Mouse (Mus musculus) heart, postnatal 10 days (tissue): ENCODE results near the gene Leap2. TPM values are rescaled to one million over a fixed set of nuclear protein-coding genes. Genes with fewer than 3 reads are reported as not detected.
A peak's percentile ranks its signal among the peaks of the same experiment; 100 is the strongest.
"Not testable (repeated sequence)": the region's sequence is repeated elsewhere in the genome, so short reads cannot be mapped to it uniquely, and the experiment has no call there.

Source experiments
- DNase-seq, 2 experiments: peaks; one replicate each; pipeline ENCODE4 v3.0.0; 2021
- intact Hi-C: fragments of 180-260 bp; cut with DNase I; formaldehyde crosslinking; loops from one replicate; pipeline ENCODE4 v1.15.1; 2025
- total RNA-seq, 2 experiments: library from RNA; stranded (reverse); gene quantifications; 2 replicates each; pipeline ENCODE4 v1.2.3; 2021

Gene Leap2
- total RNA-seq, 2 experiments from 2014 or later, result not detected

GRCm38 (mm10) chr11:53445562-53445961 is 22.6 kb upstream of the Leap2 start:
- intact Hi-C loops, result no loop called here
- no peak for DNase-seq

- DNase-seq, result peak in 1 of 2 experiments; percentile 40
- intact Hi-C loops, result no loop called here
Measured at GRCm38 (mm10) chr11:53443861-53444260, 20.9 kb upstream of the Leap2 start.

GRCm38 (mm10) chr11:53441921-53442320 is 19.0 kb upstream of the Leap2 start:
- intact Hi-C loops, result no loop called here
- DNase-seq, result peak in 1 of 2 experiments; percentile 36

DNA sequence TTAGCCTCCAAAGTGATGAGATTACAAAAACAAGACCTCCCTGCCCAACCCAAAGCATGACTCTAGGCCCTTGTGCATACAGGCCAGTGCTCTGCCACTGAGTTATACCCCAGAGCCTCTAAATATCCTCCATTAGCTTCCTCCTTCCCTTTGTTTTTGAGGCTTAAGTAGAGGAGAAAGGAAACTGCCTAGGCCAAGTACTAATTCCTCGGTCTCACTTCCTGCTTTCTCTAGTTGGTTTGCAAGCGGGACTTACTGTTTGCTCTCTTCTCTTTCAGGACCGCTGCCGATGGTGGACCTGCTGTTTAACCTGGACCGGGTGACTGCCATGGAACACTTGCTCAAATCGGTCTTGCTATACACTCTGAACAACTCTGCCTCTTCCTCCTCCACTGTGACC is 13.4 kb upstream of the Leap2 start:
- no peak for DNase-seq
- intact Hi-C loops, result no loop called here

DNA sequence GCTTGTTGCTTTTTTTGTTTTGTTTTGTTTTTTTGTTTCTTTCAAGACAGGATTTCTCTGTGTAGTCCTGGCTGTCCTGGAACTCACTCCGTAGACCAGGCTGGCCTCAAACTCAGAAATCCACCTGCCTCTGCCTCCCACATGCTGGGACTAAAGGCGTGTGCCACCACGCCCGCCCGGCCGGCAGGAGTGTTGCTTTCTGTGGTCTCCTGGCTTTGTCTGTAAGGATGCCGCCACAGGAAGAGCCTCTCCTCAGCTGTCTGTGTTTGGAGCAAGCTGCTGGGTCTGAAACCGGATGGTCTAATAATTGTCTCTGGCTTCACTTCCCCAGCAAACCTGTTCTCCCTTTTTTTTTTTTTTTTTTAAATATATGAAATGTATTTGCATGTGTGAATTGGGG is 12.5 kb upstream of the Leap2 start:
- intact Hi-C loops, result no loop called here
- DNase-seq, result no peak

DNA sequence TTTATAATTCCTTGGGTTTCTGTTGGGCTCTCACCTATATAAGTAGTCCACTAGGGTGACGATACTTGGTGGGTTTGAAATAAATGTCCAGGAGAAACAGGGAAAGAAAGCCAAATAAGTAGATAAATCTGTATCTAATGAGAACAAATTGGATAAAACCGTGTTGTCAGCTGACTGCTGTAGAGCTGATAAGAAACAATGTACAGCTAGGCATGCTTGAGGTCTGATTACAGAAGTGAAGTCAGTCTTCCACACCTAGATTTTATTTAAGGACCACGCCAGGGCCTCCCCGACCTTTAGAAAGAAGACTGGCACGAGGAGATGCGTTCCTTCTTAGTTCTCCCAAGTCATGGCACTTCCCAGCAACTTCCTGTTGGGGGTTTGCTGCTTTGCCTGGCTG is 10.1 kb upstream of the Leap2 start:
- intact Hi-C loops, result no loop called here
- no peak for DNase-seq

- intact Hi-C loops, result no loop called here
- no peak for DNase-seq
Measured at GRCm38 (mm10) chr11:53431347-53432056, 8.5 kb upstream of the Leap2 start.

- DNase-seq, result peak; percentile 98
- intact Hi-C loops, result no loop called here
Measured at GRCm38 (mm10) chr11:53430670-53431346, 7.8 kb upstream of the Leap2 start, which contains the start of the genes Uqcrq and Gdf9. Gene Uqcrq, minus strand, starts transcription at chr11:53430831. Gene Gdf9, plus strand, starts transcription at chr11:53431023.

- no peak for DNase-seq
- intact Hi-C loops, result no loop called here
Measured at GRCm38 (mm10) chr11:53430300-53430669, 7.3 kb upstream of the Leap2 start.

DNA sequence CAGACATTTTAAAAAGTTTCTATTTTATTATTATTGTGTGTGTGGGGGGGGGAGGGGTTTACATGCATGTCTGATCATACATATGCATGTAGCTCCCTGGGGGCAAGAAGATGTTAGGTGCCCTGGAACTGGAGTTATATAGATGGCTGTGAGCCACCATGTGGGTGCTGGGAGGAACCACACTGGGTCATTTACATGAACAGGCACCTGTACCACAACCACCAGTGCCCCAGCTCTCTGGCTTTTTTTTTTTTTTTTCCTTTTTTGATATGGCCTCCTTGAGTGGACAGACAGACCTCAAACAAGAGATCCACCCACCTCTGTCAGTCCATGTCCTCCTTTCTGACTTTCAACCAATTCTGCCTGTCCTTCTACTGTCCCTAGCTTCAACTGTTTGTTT is 6.2 kb upstream of the Leap2 start:
- intact Hi-C loops, result no loop called here
- DNase-seq, result no peak

- intact Hi-C loops, result no loop called here
- DNase-seq, result no peak
Measured at GRCm38 (mm10) chr11:53428716-53429057, 5.7 kb upstream of the Leap2 start.

- intact Hi-C loops, result no loop called here
- DNase-seq, result no peak
Measured at GRCm38 (mm10) chr11:53427993-53428715, 5.2 kb upstream of the Leap2 start.

- intact Hi-C loops, DNase-seq: not testable (repeated sequence)
Measured at GRCm38 (mm10) chr11:53426914-53427313, 3.9 kb upstream of the Leap2 start.

- DNase-seq, result no peak
- intact Hi-C loops, result no loop called here
Measured at GRCm38 (mm10) chr11:53425711-53426255, 2.8 kb upstream of the Leap2 start.

- intact Hi-C loops, result no loop called here
- no peak for DNase-seq
Measured at GRCm38 (mm10) chr11:53425251-53425650, 2.3 kb upstream of the Leap2 start.

DNA sequence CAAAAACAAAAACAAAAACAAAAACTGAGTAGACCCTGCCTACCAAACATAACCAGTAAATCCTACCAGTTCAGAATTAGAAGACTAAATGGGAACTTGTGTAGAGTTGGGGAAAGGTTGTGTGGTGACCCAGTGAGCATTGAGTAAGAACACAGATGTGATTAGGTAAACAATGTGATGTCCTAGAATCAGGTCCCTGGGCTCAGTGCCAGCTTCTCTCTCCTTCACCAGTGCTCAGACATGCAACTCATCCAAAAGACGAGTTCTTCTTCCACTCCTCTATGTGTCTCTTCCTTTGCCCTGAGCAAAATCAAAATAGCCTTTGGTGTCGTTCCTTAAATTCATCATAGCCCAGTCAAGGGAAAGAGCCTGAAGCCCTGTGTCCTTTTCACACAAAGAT is 1.9 kb upstream of the Leap2 start:
- DNase-seq, result no peak
- intact Hi-C loops, result no loop called here

DNA sequence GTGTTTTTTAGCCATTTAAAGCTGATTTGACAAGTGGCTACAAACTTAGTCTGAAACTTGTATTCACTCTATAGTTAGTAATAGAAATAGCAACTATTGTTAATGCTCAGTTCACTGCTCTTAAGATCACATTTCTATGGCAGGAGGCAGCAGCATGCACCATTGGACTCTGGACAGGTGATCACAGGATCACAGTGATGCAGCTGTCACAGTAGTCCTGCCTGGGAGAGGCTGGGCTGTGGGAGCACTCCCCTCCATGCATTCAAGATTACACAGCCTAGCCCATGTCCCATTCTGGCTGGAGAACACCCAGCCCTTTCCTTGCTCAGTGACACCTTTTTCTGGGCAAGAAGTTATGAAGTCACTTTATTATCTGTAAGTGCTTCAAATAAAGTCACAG is 4.9 kb downstream of the Leap2 start:
- DNase-seq, result no peak
- intact Hi-C loops, result no loop called here

DNA sequence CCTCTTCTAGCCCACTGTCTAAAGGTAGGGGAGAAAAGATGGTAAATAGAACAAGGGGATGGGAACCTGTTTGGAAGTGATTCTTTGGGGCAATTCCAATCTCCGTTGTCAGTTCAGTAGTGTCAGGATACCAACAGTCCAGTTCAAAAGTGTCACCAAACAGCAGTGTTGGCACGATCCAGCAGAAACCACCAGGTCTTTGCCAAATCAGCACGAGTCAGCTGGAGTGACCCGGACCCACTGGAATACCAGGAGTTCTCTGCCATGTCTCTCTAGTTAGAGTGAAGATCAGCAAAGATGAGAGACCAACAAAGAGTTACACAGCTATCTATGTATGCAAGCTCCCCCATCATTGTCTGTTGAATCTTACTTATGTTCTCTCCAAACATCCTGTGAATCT is 9.1 kb downstream of the Leap2 start:
- no peak for DNase-seq
- intact Hi-C loops, result loop anchor here (5.0 kb wide), 1 partner anchor 53 kb away; no protein-coding TSS in a partner anchor

DNA sequence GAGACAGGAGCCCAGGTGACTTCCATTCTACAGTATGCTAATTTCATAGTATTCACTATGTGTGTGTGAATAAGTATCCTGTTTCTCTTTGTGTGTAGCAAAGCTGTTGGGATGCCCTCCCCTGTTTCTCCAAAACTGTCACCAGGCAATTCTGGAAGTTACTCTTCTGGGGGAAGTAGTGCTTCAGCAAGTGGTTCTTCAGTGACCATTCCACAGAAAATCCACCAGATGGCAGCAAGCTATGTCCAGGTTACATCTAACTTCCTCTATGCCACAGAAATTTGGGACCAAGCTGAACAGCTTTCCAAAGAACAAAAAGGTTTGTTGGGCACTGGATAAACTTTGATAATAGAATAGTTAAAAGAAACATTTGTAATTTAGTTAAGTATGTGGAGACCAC is 11.2 kb downstream of the Leap2 start:
- intact Hi-C loops, result loop anchor here (5.0 kb wide), 1 partner anchor 56 kb away; no protein-coding TSS in a partner anchor
- DNase-seq, result peak in 1 of 2 experiments; percentile 40

DNA sequence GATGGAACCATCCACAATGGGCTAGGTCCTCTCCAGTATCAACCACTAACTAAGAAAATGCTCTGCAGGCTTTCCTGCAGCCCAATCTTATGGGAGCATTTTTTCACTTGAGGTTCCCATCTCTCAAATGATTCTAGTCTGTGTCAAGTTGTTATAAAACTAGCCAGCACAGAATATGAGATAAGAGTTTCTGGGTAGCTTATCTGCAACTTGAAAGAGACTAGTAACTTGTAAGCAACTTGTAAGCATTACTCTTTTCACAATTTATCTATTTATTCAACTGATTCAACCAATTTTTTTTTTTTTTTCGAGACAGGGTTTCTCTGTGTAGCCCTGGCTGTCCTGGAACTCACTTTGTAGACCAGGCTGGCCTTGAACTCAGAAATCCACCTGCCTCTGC is 19.3 kb downstream of the Leap2 start:
- DNase-seq, result no peak
- intact Hi-C loops, result loop anchor here (5.0 kb wide), 1 partner anchor 116 kb away; no protein-coding TSS in a partner anchor

- intact Hi-C loops, result no loop called here
- no peak for DNase-seq
Measured at GRCm38 (mm10) chr11:53393856-53394255, 29.1 kb downstream of the Leap2 start.
